Mouse (Mus musculus): ENCODE results near the gene Gria3.
A peak's percentile ranks its signal among the peaks of the same experiment; 100 is the strongest.

Gria3 gene

GRCm38 (mm10) chrX:41400058-41400904, at the start of gene Gria3:
Gene Gria3 (plus strand): TSS chrX:41400854.
- DNase-seq (ENCODE audit: low spot score), result peak; percentile 22

DNA sequence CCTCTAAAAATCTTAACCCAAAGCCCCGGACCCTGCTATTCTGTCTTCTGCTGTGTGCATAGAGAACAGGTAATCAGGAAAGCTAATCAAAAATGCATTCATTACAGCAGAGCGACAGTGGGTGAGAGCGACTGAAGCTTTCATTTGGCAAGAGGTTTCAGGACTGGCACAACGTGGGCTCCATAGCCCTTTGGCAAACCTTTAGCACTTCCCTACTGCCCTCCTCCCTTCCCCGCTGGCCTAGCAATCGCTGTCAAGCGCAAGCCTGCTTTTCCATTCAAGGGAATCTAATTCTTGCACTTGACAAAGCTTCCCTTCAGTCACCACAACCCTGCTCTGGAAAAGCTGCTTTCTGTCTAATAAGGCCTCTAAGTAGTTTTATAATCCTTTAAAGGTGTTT, 13.6 kb upstream of the Gria3 start:
- DNase-seq (ENCODE audit: low spot score), result no peak

GRCm38 (mm10) chrX:41389079-41389478, 11.6 kb upstream of the Gria3 start:
- no peak for DNase-seq (ENCODE audit: low spot score)

GRCm38 (mm10) chrX:41398482-41398881, 2.2 kb upstream of the Gria3 start:
- DNase-seq (ENCODE audit: low spot score), result no peak

GRCm38 (mm10) chrX:41401186-41401585, 532 bp downstream of the Gria3 start:
- no peak for DNase-seq (ENCODE audit: low spot score)

DNA sequence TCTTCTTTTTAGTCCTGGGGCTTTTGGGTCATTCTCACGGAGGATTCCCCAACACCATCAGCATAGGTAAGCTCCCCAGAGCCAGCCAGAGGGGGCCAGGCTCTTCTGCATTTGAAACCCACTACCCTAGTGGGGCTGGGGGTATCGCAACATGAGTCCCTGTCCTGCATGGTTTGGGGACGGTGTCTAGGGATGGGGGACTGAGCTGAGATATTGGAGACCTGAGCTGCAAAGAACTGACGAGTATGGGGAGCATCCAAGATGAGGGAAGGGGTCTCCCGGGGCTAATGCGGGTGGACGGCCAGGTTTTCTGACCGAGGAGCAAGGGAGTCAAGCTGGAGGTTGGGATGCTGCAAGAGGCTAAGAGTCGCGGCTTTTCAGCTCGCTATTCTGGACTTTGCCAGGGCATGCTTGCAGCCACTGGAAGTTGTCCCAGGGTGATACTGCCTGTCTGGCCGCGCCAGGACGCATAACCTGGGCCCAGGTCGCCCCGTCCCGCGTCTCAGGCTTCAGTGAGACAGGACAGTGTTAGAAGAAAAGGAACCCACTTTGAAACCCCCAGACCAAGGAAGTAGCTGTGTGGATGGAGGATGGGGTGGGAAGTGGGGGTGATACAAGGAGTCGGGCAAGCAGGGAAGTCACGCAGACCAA, 1.1 kb downstream of the Gria3 start:
- DNase-seq (ENCODE audit: low spot score), result no peak

DNA sequence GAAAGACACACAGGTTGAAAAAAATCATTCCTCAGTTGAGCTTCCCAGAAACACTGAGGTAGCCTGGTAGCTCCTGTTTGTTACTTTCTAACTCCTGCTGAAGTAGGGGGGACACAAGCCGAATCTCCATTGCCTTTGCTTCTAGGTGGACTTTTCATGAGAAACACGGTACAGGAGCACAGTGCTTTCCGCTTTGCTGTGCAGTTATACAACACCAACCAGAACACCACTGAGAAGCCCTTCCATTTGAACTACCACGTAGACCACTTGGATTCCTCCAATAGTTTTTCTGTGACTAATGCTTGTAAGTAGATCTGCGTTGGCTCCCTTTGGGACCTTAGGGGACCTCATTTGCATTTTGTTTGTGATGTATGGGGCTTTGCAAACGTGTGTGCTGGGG, 2.0 kb downstream of the Gria3 start:
- DNase-seq (ENCODE audit: low spot score), result no peak

GRCm38 (mm10) chrX:41406288-41406687, 5.6 kb downstream of the Gria3 start:
- DNase-seq (ENCODE audit: low spot score), result no peak

- no peak for DNase-seq (ENCODE audit: low spot score)
Observed at GRCm38 (mm10) chrX:41409791-41410190, 9.1 kb downstream of the Gria3 start.

GRCm38 (mm10) chrX:41425651-41426050, 25.0 kb downstream of the Gria3 start:
- DNase-seq (ENCODE audit: low spot score), result no peak

- no peak for DNase-seq (ENCODE audit: low spot score)
Observed at GRCm38 (mm10) chrX:41428011-41428410, 27.4 kb downstream of the Gria3 start.

DNA sequence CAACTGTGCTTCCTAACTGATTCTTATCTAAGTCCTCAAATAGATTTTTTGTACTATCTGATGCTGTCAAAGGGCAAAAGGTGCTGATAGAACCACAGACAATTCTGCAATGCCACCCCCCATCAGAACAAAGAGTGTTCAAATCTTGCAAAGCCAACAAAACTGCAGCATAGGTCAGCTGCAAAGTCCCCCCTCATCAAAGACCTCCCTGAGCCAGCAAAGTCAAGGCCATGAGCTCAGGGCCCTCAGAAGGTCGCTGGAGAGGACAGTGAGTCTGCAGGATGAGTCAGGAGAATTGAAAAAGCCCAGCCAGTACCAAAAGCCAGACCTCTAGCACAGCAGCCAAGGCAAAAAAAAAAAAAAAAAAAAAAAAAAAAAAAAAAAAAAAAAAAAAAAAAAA, 34.9 kb downstream of the Gria3 start:
- DNase-seq (ENCODE audit: low spot score), result no peak

GRCm38 (mm10) chrX:41438841-41439240, 38.2 kb downstream of the Gria3 start:
- DNase-seq (ENCODE audit: low spot score), result no peak

- no peak for DNase-seq (ENCODE audit: low spot score)
Observed at GRCm38 (mm10) chrX:41448876-41449275, 48.2 kb downstream of the Gria3 start.

GRCm38 (mm10) chrX:41477486-41477885, 76.8 kb downstream of the Gria3 start:
- DNase-seq (ENCODE audit: low spot score), result no peak

GRCm38 (mm10) chrX:41496528-41496927, 95.9 kb downstream of the Gria3 start:
- DNase-seq (ENCODE audit: low spot score), result no peak

DNA sequence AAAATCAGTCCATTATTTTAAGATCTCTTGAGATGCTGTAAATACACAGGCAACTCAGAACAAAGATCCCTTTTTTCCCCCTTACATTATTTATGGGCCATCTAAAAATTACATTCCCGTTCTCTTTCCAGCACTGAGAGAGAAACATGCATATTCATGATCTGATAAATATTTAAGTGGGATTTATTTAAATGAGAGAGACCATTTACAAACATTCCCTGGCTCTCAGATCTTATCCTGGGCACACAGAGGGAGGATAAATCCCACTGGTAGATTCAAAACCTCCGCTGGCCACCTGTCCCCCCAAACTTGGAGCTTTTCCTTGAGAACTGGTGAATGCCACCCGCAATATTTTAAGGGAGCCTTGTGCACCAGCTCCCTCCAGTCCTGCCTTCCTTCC, 104.7 kb downstream of the Gria3 start:
- no peak for DNase-seq (ENCODE audit: low spot score)

GRCm38 (mm10) chrX:41507959-41508358, 107.3 kb downstream of the Gria3 start:
- no peak for DNase-seq (ENCODE audit: low spot score)

- DNase-seq (ENCODE audit: low spot score), result no peak
Observed at GRCm38 (mm10) chrX:41514982-41515381, 114.3 kb downstream of the Gria3 start.

GRCm38 (mm10) chrX:41532511-41532910, 131.9 kb downstream of the Gria3 start:
- no peak for DNase-seq (ENCODE audit: low spot score)

- DNase-seq (ENCODE audit: low spot score), result no peak
Observed at GRCm38 (mm10) chrX:41535886-41536285, 135.2 kb downstream of the Gria3 start.

DNA sequence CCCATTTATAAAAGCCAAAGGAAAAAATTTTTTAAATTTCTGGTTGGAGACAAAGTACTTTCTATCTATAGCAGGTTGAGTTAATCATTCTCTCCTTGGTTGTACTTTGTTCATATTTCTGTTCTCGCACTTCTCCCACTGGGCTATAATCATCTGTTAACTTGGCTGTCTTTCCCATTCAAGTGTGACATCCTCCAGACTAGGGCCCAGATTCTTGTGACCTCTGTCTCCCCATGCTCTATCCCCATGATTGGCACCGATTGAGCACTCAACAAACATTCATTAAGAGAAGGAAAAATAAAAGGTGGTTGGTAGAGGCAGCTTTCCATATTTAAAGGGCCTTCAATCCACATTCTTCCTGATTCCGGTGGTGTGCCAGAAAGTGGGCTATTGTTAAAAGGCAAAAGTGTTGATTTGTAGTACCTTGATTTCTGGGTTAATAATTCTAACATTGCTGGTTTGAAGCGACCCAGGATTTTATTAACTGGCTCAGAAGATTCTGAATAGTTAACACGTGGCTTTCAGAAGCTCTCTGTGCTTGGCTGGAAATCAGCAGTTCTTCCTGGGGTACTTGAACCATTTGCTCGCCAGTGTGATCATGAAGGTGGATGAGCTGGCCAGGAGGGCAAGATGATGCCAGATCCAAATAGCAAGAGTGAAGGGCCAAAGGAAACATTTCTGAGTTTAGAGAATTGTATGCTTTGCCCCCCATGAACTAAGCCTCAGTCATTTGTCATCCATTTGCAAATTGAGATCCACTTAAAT, 161.8 kb downstream of the Gria3 start:
- DNase-seq (ENCODE audit: low spot score), result no peak

- no peak for DNase-seq (ENCODE audit: low spot score)
Observed at GRCm38 (mm10) chrX:41564898-41565297, 164.2 kb downstream of the Gria3 start.
